Mouse (Mus musculus) G1E (cell line): ENCODE data around the gene Zscan10.

Experiments used
- CTCF ChIP-seq: IDR thresholded peaks from 2 replicates; pipeline ENCODE4 v1.5.1; 2012; ENCODE audit warnings: low read depth, low read length, inconsistent platforms, mixed read lengths
- GATA1 ChIP-seq: IDR thresholded peaks from 2 replicates; pipeline ENCODE4 v1.6.1; 2012; ENCODE audit warnings: borderline replicate concordance, low read length, inconsistent platforms, mixed read lengths
- GATA2 ChIP-seq: IDR thresholded peaks from 2 replicates; pipeline ENCODE4 v1.6.1; 2012; ENCODE audit warnings: low read depth, low read length, inconsistent platforms, borderline replicate concordance
- POLR2AphosphoS5 ChIP-seq: IDR thresholded peaks from 2 replicates; pipeline ENCODE4 v1.6.1; 2012; ENCODE audit warnings: low read depth, low read length, inconsistent platforms; ENCODE audit not compliant: insufficient replicate concordance
- TAL1 ChIP-seq: conservative IDR thresholded peaks from 2 replicates; pipeline ENCODE4 v1.6.1; 2012; ENCODE audit warnings: low read depth, low read length, inconsistent platforms, mixed read lengths

DNA sequence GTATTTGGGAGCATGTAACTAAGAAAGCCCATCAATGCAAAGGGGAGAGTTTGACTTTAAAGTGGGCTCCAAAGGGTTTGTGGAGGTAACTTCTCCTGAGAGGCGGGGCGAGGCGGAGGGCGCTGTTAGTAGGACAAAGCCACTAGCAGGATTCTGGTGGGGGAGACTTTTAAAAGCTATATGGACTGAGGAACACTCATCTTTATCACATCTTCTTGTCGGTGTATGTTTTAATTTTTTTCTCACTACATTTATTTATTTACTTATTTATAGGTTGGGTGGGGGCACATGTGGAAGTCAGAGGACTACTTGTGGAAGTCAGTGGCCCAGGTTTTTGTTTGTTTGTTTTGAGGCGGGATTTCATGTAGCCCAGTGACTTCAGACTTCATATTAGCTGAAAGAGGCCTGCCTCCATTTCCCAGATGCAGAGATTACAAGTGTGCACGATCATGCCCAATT, 1.0 kb upstream of the Zscan10 start:
- TF ChIP-seq CTCF (no peak), TAL1 (no peak), GATA1 (no peak), POLR2AphosphoS5 (no peak; the same call in 1 of the 2 replicates), GATA2 (no peak)
